ENCODE assay signal across 8 mouse cellular contexts in the genomic region with DNA sequence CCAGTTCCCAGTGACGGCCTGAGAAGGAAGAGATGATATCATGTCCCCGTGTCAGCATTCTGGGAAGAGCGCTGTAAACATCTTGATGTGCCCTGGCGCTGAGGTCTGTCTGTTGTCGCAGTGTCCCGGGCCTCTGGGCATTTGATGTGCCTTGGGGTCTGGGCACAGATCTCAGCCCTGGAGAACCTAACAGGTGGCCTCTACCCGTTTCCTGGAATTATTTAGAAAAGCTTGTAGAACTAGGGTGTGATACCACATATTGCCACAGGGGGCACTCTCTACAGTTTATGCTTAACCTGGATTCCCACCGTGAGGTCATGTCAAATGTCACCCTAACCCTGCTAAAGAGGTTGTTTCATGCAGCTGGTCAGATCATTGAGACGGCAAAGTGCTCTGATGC. TPM values are rescaled to one million over a fixed set of nuclear protein-coding genes. Genes with fewer than 3 reads are reported as not detected.
DNase-seq lines count a peak whose midpoint lies in the region; ATAC-seq lines count a peak whose summit lies in the region.

No protein-coding gene starts in this region.

- DNase-seq in layer of hippocampus, postnatal 10 days (ENCODE audit: low spot score in 2 of 2), result peak; percentile 25 to 28
- no peak for DNase-seq in layer of hippocampus, postnatal 14 days (ENCODE audit: low spot score in 2 of 2)
- DNase-seq in MEL-GATA-1-ER (ENCODE audit: extremely low read depth, low read depth), result peak; percentile 43
- peak; percentile 72 for DNase-seq in embryo, embryonic 10.5 days (ENCODE audit: low spot score)
- no peak for DNase-seq in Muller cell, postnatal 12 days (ENCODE audit: inconsistent ontology term)
- no peak for DNase-seq in gastrocnemius, postnatal 14 days
- no peak for DNase-seq in left cerebral cortex, adult 18-20 months (ENCODE audit: low spot score in 2 of 2)

- ATAC-seq in megakaryocyte, adult 5-6 weeks (ENCODE audit: poor library complexity, severe bottlenecking), result peak; percentile 76

- intact Hi-C loops in gastrocnemius, postnatal 14 days (cut with DNase I; ENCODE audit: low total_unique reads), result no loop called here

RNA-seq across cellular contexts. Expression of gene Atp2c2, which starts 18.0 kb away (rescaled TPM):
- 1 to 10 TPM; 1.8 to 2.0 TPM for total RNA-seq in layer of hippocampus, postnatal 10 days (2021)
- 1 to 10 TPM; 1.7 to 2.9 TPM for total RNA-seq in layer of hippocampus, postnatal 14 days (2021)
- total RNA-seq in megakaryocyte, adult 5-6 weeks (2015), result not detected in 2 replicates
- total RNA-seq in megakaryocyte, adult 5-6 weeks (2017), result not detected in 2 replicates
- under 1 TPM in 1 of 2 experiments, not detected in 1; 0.12 TPM for total RNA-seq in gastrocnemius, postnatal 14 days (2021)
- total RNA-seq in left cerebral cortex, adult 18-20 months (2021), result 1 to 10 TPM; 1.9 to 2.1 TPM

RNA-seq across cellular contexts. Expression of gene Wfdc1, which starts 51.6 kb away (rescaled TPM):
- total RNA-seq in layer of hippocampus, postnatal 10 days (2021), result 1 to 10 TPM; 5.1 to 5.2 TPM
- 1 to 10 TPM; 6.9 to 8.2 TPM for total RNA-seq in layer of hippocampus, postnatal 14 days (2021)
- not detected in 2 replicates for total RNA-seq in megakaryocyte, adult 5-6 weeks (2015)
- total RNA-seq in megakaryocyte, adult 5-6 weeks (2017), result not detected in 2 replicates
- 10 to 100 TPM; 65.6 to 68.3 TPM for total RNA-seq in gastrocnemius, postnatal 14 days (2021)
- total RNA-seq in left cerebral cortex, adult 18-20 months (2021), result 1 to 10 TPM; 8.3 to 10.0 TPM

Comparison
In these comparisons a context has a peak if more than half of its experiments do, and no peak if none do; other contexts are left out.
1. DNase-seq: peak in layer of hippocampus, postnatal 10 days (2 of 2), MEL-GATA-1-ER (single experiment) and embryo, embryonic 10.5 days (single experiment); none in layer of hippocampus, postnatal 14 days (0 of 2), Muller cell, postnatal 12 days (single experiment), gastrocnemius, postnatal 14 days (single experiment) and left cerebral cortex, adult 18-20 months (0 of 2).
2. RNA of gene Wfdc1, which starts 51.6 kb away (total RNA-seq): 65.6 to 68.3 TPM in gastrocnemius, postnatal 14 days, 8.3 to 10.0 TPM in left cerebral cortex, adult 18-20 months, 6.9 to 8.2 TPM in layer of hippocampus, postnatal 14 days and 5.1 to 5.2 TPM in layer of hippocampus, postnatal 10 days; not detected in megakaryocyte, adult 5-6 weeks; every median in the first group is over 4 times any median in the second.